Mouse (Mus musculus): ENCODE measurements around the gene Dtx3. TPM values are rescaled to one million over a fixed set of nuclear protein-coding genes. Genes with fewer than 3 reads are reported as not detected.

The Dtx3 gene
- polyA plus RNA-seq, 1 experiment = 67.9 TPM

- H3K27me3 ChIP-seq (ENCODE audit: control insufficient read depth, insufficient read depth, low read length) = peaks cover 20% of the 10 kb centered on the region
- 25% methylated on average over 9 of the region's 9 CpGs for WGBS
- peaks cover 16% of the 10 kb centered on the region for H3K4me1 ChIP-seq (ENCODE audit: control insufficient read depth, insufficient read depth, insufficient read length)
- DNase-seq (ENCODE audit: low read depth in 1 of 2, low spot score in 2 of 2) = no peak
- H3K36me3 ChIP-seq (ENCODE audit: control insufficient read depth, insufficient read depth, low read length) = peaks cover 5% of the 10 kb centered on the region
- no peak overlapping the region for H3K27ac ChIP-seq (ENCODE audit: insufficient read depth, low read length)
- no peak for TF ChIP-seq CTCF (IDR thresholded peaks at IDR 0.05; ENCODE audit: extremely low read depth, insufficient read depth, insufficient read length, insufficient replicate concordance)
- no peak for TF ChIP-seq POLR2A (IDR thresholded peaks at IDR 0.05; ENCODE audit: low read depth, low read length)
- no peak overlapping the region for H3K4me3 ChIP-seq (ENCODE audit: extremely low read depth, insufficient read depth, insufficient read length)
Measured at GRCm38 (mm10) chr10:127177235-127177634, 18.3 kb downstream of the Dtx3 start.

- 12% methylated on average over 7 of the region's 7 CpGs for WGBS
- H3K27me3 ChIP-seq (ENCODE audit: control insufficient read depth, insufficient read depth, low read length) = peaks cover 20% of the 10 kb centered on the region
- peaks cover 16% of the 10 kb centered on the region for H3K4me1 ChIP-seq (ENCODE audit: control insufficient read depth, insufficient read depth, insufficient read length)
- no peak overlapping the region for H3K27ac ChIP-seq (ENCODE audit: insufficient read depth, low read length)
- H3K4me3 ChIP-seq (ENCODE audit: extremely low read depth, insufficient read depth, insufficient read length) = no peak overlapping the region
- TF ChIP-seq CTCF (IDR thresholded peaks at IDR 0.05; ENCODE audit: extremely low read depth, insufficient read depth, insufficient read length, insufficient replicate concordance) (no peak), POLR2A (IDR thresholded peaks at IDR 0.05; ENCODE audit: low read depth, low read length) (no peak)
- DNase-seq (ENCODE audit: low read depth in 1 of 2, low spot score in 2 of 2) = no peak
- H3K36me3 ChIP-seq (ENCODE audit: control insufficient read depth, insufficient read depth, low read length) = peaks cover 9% of the 10 kb centered on the region
Measured at GRCm38 (mm10) chr10:127176756-127177155, 18.8 kb downstream of the Dtx3 start.

- peaks cover 16% of the 10 kb centered on the region for H3K4me1 ChIP-seq (ENCODE audit: control insufficient read depth, insufficient read depth, insufficient read length)
- peaks cover 14% of the 10 kb centered on the region for H3K36me3 ChIP-seq (ENCODE audit: control insufficient read depth, insufficient read depth, low read length)
- 29% methylated on average over 3 of the region's 3 CpGs for WGBS
- TF ChIP-seq CTCF (IDR thresholded peaks at IDR 0.05; ENCODE audit: extremely low read depth, insufficient read depth, insufficient read length, insufficient replicate concordance) = no peak
- no peak for TF ChIP-seq POLR2A (IDR thresholded peaks at IDR 0.05; ENCODE audit: low read depth, low read length)
- H3K4me3 ChIP-seq (ENCODE audit: extremely low read depth, insufficient read depth, insufficient read length) = no peak overlapping the region
- peaks cover 20% of the 10 kb centered on the region for H3K27me3 ChIP-seq (ENCODE audit: control insufficient read depth, insufficient read depth, low read length)
- H3K27ac ChIP-seq (ENCODE audit: insufficient read depth, low read length) = no peak overlapping the region
- no peak for DNase-seq (ENCODE audit: low read depth in 1 of 2, low spot score in 2 of 2)
Measured at GRCm38 (mm10) chr10:127176228-127176627, 19.3 kb downstream of the Dtx3 start.

- TF ChIP-seq CTCF (IDR thresholded peaks at IDR 0.05; ENCODE audit: extremely low read depth, insufficient read depth, insufficient read length, insufficient replicate concordance) (no peak), POLR2A (IDR thresholded peaks at IDR 0.05; ENCODE audit: low read depth, low read length) (no peak)
- Histone ChIP-seq H3K36me3 (ENCODE audit: control insufficient read depth, insufficient read depth, low read length) (peaks cover 27% of the 10 kb centered on the region), H3K4me1 (ENCODE audit: control insufficient read depth, insufficient read depth, insufficient read length) (peaks cover 16% of the 10 kb centered on the region), H3K27ac (ENCODE audit: insufficient read depth, low read length) (no peak overlapping the region), H3K4me3 (ENCODE audit: extremely low read depth, insufficient read depth, insufficient read length) (no peak overlapping the region), H3K27me3 (ENCODE audit: control insufficient read depth, insufficient read depth, low read length) (peaks cover 16% of the 10 kb centered on the region)
- DNase-seq (ENCODE audit: low read depth in 1 of 2, low spot score in 2 of 2) = no peak
- 81% methylated on average over 7 of the region's 7 CpGs for WGBS
Measured at GRCm38 (mm10) chr10:127174170-127174569, 21.4 kb downstream of the Dtx3 start.

GRCm38 (mm10) chr10:127173148-127174065 lies 22.1 kb downstream of the Dtx3 start:
- peaks cover 14% of the 10 kb centered on the region for H3K4me1 ChIP-seq (ENCODE audit: control insufficient read depth, insufficient read depth, insufficient read length)
- H3K36me3 ChIP-seq (ENCODE audit: control insufficient read depth, insufficient read depth, low read length) = peaks cover 30% of the 10 kb centered on the region
- H3K4me3 ChIP-seq (ENCODE audit: extremely low read depth, insufficient read depth, insufficient read length) = no peak overlapping the region
- WGBS = 77% methylated on average over 16 of the region's 16 CpGs
- no peak overlapping the region for H3K27ac ChIP-seq (ENCODE audit: insufficient read depth, low read length)
- no peak for DNase-seq (ENCODE audit: low read depth in 1 of 2, low spot score in 2 of 2)
- H3K27me3 ChIP-seq (ENCODE audit: control insufficient read depth, insufficient read depth, low read length) = peaks cover 11% of the 10 kb centered on the region
- TF ChIP-seq POLR2A (IDR thresholded peaks at IDR 0.05; ENCODE audit: low read depth, low read length) (no peak), CTCF (IDR thresholded peaks at IDR 0.05; ENCODE audit: extremely low read depth, insufficient read depth, insufficient read length, insufficient replicate concordance) (no peak)

- Histone ChIP-seq H3K27me3 (ENCODE audit: control insufficient read depth, insufficient read depth, low read length) (no peaks in the 10 kb centered on the region), H3K36me3 (ENCODE audit: control insufficient read depth, insufficient read depth, low read length) (peaks cover 37% of the 10 kb centered on the region), H3K27ac (ENCODE audit: insufficient read depth, low read length) (no peak overlapping the region), H3K4me3 (ENCODE audit: extremely low read depth, insufficient read depth, insufficient read length) (no peak overlapping the region), H3K4me1 (ENCODE audit: control insufficient read depth, insufficient read depth, insufficient read length) (peaks cover 3% of the 10 kb centered on the region; the same call in 1 of the 2 replicates)
- no peak for DNase-seq (ENCODE audit: low read depth in 1 of 2, low spot score in 2 of 2)
- TF ChIP-seq POLR2A (IDR thresholded peaks at IDR 0.05; ENCODE audit: low read depth, low read length) (no peak), CTCF (IDR thresholded peaks at IDR 0.05; ENCODE audit: extremely low read depth, insufficient read depth, insufficient read length, insufficient replicate concordance) (no peak)
- WGBS = 90% methylated on average over 15 of the region's 15 CpGs
Measured at GRCm38 (mm10) chr10:127171631-127172200, 23.8 kb downstream of the Dtx3 start.

Measured in spleen, adult 2 months (tissue).